Mouse (Mus musculus) mature B cell (primary cell): Measurements from ENCODE around the gene Hoxb5.

Source experiments
- in situ Hi-C: fragments of 300-500 bp; cut with MboI; formaldehyde crosslinking; loops from 2 replicates; pipeline ENCODE4 v1.14.3; 2019

Hoxb5 gene

GRCm38 (mm10) chr11:96272024-96272921, 30.9 kb upstream of the Hoxb5 start:
- in situ Hi-C loops: no loop called here

- in situ Hi-C loops: no loop called here
Observed at GRCm38 (mm10) chr11:96274428-96274827, 28.7 kb upstream of the Hoxb5 start.

DNA sequence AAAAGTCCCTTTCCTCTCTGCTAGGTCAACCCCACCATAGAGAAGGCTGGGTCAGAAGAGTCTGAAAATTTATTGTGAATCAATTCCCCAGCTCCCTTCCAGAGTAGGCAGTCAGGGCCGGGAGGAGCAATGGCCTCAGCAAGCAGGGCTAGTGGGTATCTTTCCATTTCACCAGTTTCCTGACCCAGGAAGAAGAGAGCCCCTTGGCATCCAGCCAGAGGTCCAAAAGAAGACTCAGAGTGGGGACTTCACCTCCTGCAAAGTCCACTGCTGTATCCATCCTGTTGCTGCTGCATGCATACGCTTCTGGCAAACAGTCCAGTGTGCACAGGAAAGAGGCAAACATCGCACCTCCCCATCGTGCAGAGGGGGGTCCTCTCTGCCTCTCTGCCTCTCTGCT, 27.2 kb upstream of the Hoxb5 start:
- in situ Hi-C loops: loop anchor here (25.0 kb wide), 1 partner anchor 586 kb away; no protein-coding TSS in a partner anchor

GRCm38 (mm10) chr11:96277151-96278044, 25.7 kb upstream of the Hoxb5 start:
- in situ Hi-C loops: loop anchor here (25.0 kb wide), 1 partner anchor 585 kb away; no protein-coding TSS in a partner anchor

DNA sequence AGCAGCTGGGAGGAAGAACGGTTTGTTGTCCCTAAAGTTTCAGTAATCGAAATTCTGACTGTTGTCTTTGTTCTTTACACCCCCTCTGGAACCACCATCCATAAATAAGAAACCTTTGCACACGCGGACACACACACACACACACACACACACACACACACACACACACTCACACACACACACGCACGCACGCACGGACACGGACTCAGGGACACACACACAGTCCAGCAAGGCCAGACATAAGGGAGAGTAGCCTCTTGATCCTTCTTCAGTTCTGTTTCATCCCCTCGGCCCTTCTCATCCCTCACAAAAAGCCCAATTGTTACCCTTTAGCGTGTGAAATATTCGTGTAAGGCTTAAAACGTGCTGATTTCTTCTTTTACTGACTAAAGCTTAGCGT, 24.8 kb upstream of the Hoxb5 start:
- in situ Hi-C loops: loop anchor here (25.0 kb wide), 1 partner anchor 584 kb away; no protein-coding TSS in a partner anchor

- in situ Hi-C loops: loop anchor here (25.0 kb wide), 1 partner anchor 584 kb away; no protein-coding TSS in a partner anchor
Observed at GRCm38 (mm10) chr11:96278773-96279172, 24.4 kb upstream of the Hoxb5 start.

- in situ Hi-C loops: loop anchor here (25.0 kb wide), 1 partner anchor 583 kb away; no protein-coding TSS in a partner anchor
Observed at GRCm38 (mm10) chr11:96279421-96280233, 23.5 kb upstream of the Hoxb5 start.

GRCm38 (mm10) chr11:96280399-96281378, 22.4 kb upstream of the Hoxb5 start:
- in situ Hi-C loops: loop anchor here (25.0 kb wide), 1 partner anchor 582 kb away; no protein-coding TSS in a partner anchor

DNA sequence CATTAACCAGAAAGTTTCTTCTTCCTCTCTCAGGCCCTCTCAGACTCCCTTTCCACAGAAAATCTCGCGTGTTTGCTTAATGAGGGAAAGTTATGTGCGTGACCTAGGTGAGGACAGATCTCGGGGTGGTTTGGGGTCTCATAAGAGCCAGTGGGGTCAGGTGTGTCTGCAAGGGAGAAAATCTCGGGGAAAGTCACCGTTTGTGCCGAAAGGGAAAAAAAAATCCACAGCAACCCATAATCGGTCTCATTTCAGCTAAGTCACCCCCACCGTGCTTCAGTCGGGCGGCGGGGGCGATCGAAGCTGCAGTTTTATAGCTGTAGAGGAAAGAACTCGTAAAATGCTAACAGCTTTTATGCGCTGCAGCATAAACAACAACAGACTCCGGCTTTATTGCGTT, 21.7 kb upstream of the Hoxb5 start:
- in situ Hi-C loops: loop anchor here (25.0 kb wide), 1 partner anchor 581 kb away; no protein-coding TSS in a partner anchor

DNA sequence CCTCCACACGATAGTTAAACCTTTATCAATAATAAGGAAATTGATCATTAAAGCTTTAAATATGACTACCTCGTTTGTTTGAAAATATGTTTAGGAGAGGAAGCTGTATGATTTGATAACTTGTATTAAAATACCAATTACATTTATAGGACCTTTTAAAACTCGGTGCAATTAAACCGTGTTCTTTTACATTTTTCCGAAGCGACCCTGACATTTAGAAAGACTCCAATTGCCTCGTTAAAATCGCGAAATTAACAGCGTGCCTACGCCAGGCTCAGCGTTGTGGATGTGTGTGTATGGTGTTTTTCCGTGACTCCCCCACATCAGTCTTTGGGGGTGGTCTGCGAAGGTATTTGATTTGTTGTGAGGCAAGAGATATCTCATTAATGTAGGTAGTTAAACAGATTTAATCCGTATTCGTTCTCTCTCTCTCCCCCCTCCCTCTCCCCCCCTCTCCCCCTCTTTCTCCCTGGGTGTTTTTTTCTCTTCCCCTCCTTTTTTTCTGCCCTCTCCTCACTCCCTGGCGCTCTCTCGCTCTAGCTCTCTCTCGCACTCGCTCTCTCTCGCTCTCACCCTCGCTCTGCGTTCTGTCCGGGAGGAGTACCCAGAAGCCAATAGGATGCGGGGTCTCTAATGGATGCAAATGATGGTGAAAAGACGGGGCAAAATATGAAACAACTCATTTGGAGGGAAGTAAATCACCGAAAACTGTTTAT, 21.1 kb upstream of the Hoxb5 start, which contains the start of gene Hoxb8:
Gene Hoxb8 (plus strand): TSS at position 51 of the 716 bp plus-strand sequence.
- in situ Hi-C loops: loop anchor here (25.0 kb wide), 1 partner anchor 580 kb away; no protein-coding TSS in a partner anchor

DNA sequence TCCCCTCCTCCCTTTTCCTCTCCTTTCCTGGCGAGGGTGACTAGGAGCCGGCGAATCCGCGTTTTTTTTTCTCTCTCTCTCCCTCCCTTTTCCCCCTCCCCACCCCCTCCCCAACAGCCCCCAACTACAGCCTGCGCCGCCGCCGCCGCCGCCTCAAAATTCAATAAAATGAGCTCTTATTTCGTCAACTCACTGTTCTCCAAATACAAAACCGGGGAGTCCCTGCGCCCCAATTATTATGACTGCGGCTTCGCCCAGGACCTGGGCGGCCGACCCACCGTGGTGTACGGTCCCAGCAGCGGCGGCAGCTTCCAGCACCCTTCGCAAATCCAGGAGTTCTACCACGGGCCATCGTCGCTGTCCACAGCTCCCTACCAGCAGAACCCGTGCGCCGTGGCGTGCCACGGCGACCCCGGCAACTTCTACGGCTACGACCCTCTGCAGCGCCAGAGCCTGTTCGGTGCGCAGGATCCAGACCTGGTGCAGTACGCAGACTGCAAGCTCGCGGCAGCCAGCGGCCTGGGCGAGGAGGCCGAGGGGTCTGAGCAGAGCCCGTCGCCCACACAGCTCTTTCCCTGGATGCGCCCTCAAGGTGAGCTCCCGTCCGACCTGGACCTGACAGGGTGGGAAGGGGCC, 20.2 kb upstream of the Hoxb5 start:
- in situ Hi-C loops: loop anchor here (25.0 kb wide), 1 partner anchor 579 kb away; no protein-coding TSS in a partner anchor

DNA sequence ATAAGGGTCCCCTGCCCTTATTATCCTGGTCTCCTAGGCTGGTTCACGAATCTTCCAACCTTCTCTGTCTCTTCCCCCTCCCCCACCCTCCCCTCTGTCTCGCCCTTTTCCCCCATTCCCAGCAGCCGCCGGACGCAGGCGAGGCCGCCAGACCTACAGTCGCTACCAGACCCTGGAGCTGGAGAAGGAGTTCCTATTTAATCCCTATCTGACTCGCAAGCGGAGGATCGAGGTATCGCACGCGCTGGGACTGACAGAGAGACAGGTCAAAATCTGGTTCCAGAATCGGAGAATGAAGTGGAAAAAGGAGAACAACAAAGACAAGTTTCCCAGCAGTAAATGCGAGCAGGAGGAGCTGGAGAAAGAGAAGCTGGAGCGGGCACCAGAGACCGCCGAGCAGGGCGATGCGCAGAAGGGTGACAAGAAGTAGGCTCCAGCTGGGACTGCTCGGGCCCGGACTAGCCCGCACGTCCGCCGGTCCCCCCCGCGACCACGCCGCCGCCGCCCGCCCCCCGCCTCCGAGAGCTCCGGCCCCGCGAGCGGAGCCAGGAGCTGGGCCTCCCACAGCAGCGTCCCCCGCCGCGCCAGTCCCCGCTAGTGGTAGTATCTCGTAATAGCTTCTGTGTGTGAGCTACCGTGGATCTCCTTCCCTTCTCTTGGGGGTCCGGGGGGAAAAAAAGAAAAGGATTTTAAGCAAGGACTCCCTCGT, 18.9 kb upstream of the Hoxb5 start:
- in situ Hi-C loops: loop anchor here (25.0 kb wide), 1 partner anchor 578 kb away; no protein-coding TSS in a partner anchor

DNA sequence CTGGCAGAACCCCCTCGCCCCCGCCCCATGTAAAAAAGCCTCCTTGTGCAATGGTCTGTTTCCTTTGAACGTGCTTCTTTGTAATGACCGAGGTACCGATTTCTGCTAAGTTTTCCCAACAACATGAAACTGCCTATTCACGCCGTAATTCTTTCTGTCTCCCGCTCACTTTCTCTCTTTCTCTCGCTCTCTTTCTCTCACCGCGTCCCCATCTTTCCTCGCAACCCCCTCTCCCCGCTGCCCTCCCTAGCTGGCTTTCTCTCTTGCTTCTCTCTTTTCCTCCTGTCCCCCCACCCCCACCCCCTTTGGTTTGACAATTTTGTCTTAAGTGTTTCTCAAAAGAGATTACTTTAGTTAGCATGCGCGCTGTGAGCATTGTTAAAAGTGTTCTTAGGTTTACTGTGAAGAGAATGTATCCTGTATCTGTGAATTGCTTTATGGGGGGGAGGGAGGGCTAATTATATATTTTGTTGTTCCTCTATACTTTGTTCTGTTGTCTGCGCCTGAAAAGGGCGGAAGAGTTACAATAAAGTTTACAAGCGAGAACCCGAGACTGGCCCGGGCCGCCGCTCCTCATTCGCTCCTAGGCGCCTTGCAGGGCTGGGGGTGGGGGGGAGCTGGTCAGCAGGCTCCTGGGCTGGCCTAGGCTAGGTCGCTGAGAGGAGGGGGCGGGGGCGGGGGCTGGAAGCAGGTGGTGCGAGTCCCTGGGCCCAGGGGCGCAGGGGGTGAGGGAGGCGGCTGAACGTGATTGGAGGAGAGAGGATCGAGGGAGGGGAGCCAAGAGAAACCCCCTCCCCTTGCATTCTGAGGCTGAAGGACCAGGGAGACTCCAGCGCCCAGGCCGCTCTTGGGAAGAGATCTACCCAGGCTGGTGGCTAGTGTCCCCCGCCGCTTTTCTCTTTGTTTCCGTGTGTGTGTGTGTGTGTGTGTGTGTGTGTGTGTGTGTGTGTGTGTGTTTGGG, 18.1 kb upstream of the Hoxb5 start:
- in situ Hi-C loops: loop anchor here (25.0 kb wide), 1 partner anchor 577 kb away; no protein-coding TSS in a partner anchor

DNA sequence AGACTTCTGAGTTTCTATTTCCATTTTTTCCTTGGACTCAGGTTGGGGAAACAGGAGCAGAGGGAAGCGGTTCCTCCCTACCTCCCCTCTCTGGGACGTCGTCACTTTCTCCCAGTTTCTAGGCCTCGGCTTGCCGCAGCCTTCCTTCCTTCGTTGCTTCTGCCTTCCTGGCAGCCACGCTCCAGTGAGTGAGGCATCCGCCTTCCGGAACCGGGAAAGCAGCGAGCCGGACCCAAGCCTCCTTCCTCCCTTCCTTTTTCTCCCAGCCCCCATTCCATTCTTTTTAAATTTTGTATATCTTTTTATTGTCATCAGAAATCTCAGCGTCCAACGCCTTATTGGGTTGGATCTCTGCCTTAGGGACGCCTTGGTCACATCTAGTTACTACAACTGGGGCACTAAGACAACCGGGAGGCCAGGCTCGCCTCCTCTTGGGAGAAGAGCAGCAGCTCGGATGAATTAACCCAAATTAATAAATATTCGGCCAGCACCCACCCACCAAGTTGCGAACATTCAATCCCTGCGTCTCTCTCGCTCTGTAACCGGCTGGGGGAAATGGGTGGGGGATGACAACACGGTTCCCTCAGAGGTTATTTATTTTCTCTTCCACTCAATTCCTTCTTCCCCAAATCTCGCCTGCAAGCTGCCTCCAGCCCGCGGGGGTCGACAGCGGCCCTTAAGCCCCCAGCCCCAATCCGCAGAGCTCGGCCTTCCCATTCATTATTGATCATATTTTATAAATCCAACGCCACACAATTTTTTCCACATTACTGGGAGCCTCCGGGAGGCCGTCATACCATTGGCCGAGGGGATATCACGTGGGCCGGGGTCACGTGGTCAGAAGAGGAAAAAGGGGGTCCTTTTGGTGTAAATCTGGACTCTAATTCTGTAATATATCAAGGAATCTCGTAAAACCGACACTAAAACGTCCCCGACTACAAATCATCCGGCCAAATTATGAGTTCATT, 17.1 kb upstream of the Hoxb5 start, which contains the start of gene Hoxb7:
Gene Hoxb7 (plus strand): TSS at position 853 of the 968 bp plus-strand sequence.
- in situ Hi-C loops: loop anchor here (25.0 kb wide), 1 partner anchor 576 kb away; no protein-coding TSS in a partner anchor

DNA sequence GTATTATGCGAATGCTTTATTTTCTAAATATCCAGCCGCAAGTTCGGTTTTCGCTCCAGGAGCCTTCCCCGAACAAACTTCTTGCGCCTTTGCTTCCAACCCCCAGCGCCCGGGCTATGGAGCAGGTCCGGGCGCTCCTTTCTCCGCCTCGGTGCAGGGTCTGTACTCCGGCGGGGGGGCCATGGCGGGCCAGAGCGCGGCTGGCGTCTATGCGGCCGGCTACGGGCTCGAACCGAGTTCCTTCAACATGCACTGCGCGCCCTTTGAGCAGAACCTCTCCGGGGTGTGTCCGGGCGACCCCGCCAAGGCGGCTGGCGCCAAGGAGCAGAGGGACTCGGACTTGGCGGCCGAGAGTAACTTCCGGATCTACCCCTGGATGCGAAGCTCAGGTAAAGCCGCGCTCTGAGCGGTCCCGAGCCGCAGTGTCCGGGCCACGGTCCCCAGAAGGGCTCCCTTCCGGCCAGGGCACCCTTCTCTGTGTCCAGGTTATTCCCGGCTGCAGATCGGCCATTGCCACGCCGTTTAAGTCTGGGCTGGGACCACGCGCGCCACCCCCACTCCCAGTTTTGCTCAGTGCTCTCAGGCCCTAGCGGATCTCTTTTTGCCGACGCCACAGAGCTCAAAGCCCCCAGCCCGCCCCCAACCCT, 16.3 kb upstream of the Hoxb5 start:
- in situ Hi-C loops: loop anchor here (25.0 kb wide), 1 partner anchor 575 kb away; no protein-coding TSS in a partner anchor
